Mouse (Mus musculus) lung, adult 2 months (tissue): ENCODE data around the gene Pygb. TPM values are rescaled to one million over a fixed set of nuclear protein-coding genes. Genes with fewer than 3 reads are reported as not detected.

Source experiments
- DNase-seq: peaks from one replicate; pipeline ENCODE4 v3.0.0; 2022
- H3K4me1 ChIP-seq: fragments of 200-500 bp; 2 replicates; pipeline ENCODE4 v1.6.1; 2011; ENCODE audit warnings: low read length; ENCODE audit not compliant: control insufficient read depth, insufficient read depth
- H3K4me3 ChIP-seq: fragments of 200-500 bp; replicated peaks from 2 replicates; pipeline ENCODE3; 2011; ENCODE audit warnings: low read depth, mild to moderate bottlenecking, control low read depth, low read length; ENCODE audit errors: extremely low read depth
- CTCF ChIP-seq: fragments of 200-500 bp; IDR thresholded peaks from 2 replicates; pipeline ENCODE4 v1.5.1; 2011; ENCODE audit warnings: mild to moderate bottlenecking, low read length, control low read depth; ENCODE audit not compliant: insufficient read depth
- POLR2A ChIP-seq: fragments of 200-500 bp; IDR thresholded peaks from 2 replicates; pipeline ENCODE4 v1.6.1; 2011; ENCODE audit warnings: low read depth, mild to moderate bottlenecking, control low read depth, low read length, borderline replicate concordance; ENCODE audit errors: extremely low read depth
- WGBS: fragments of 180-500 bp; shearing (Covaris S2); methylation state at CpG from one replicate; pipeline ENCODE4 v1.1.7; 2018; 5-methylcytosine and 5-hydroxymethylcytosine counted together
- polyA plus RNA-seq: library from polyadenylated mRNA; depleted of rRNA; stranded (reverse); fragments of >200 nt; gene quantifications from 2 replicates; pipeline ENCODE4 v1.2.3, GENCODE M21; 2012

Pygb gene
- polyA plus RNA-seq, 1 experiment: 56.4 TPM

DNA sequence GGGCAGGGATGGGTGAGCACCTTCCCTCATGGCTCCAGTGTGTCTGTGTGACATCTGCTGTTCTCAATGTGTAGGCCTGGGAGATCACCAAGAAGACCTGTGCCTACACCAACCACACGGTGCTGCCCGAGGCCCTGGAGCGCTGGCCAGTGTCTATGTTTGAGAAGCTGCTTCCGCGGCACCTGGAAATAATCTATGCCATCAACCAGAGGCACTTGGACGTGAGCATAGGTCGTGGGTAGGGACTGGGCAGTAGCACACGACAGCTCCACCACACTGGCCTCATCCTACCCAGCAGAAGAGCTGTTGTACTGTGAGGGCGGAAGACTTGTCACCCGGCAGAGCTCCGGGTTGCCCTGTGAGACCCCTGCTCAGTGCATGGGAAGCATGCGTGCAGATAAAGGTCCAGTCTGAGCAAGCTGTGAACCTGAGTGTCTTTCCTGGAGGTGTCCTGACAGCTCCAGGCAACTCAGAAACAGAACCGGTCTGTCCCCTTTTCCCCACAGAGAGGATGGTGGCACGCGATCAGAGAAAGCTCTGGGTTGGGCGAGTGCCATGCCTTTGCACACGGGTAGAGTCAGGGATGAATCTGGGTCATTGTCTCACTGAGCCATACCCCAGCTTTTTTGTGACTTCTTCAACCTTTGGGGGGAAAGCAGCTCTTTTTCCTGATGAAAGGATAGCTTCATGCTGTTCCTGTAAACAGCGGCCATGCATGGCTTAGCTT is 30.3 kb downstream of the Pygb start:
- no peak for DNase-seq
- no peak for TF ChIP-seq POLR2A
- Histone ChIP-seq H3K4me3 (no peak overlapping the region), H3K4me1 (no peaks in the 10 kb centered on the region)
- WGBS: 90% methylated on average over 18 of the region's 18 CpGs

DNA sequence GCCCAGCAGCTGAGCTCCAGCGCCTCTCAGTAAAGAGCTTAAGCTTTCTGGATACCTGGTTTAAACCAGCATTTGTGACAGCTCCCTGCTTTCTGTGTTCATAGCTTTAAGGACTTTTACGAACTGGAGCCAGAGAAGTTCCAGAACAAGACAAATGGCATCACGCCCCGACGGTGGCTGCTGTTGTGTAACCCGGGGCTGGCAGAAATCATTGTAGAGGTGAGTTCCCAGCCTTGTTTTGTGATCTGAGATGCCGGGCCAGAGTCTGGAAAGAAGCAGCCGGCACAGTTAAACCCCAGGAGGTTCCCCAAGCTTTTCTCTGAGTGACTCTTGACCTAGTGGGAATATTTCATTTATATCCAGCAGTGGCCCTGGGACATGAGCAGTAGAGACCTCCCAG is 32.2 kb downstream of the Pygb start:
- Histone ChIP-seq H3K4me1 (no peaks in the 10 kb centered on the region), H3K4me3 (no peak overlapping the region)
- 85% methylated on average over 8 of the region's 8 CpGs for WGBS
- TF ChIP-seq CTCF (no peak), POLR2A (no peak)
- DNase-seq: no peak

DNA sequence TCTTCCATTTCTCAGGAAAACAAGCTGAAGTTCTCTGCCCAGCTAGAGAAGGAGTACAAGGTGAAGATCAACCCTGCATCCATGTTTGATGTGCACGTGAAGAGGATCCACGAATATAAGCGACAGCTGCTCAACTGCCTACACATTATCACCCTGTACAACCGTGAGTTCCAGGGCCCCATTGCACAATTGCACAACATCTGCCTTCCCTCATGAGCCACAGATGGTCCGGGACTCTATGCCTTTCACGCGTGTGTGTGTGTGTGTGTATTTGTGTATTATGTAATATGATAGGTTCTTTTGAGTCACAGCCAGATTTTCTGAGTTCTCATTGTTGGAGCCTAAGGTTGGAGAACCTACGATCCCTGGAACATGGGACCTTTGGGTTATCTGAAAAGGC is 34.2 kb downstream of the Pygb start:
- H3K4me3 ChIP-seq: no peak overlapping the region
- TF ChIP-seq CTCF: no peak
- no peak for TF ChIP-seq POLR2A
- WGBS: 75% methylated on average over 8 of the region's 8 CpGs
- no peaks in the 10 kb centered on the region for H3K4me1 ChIP-seq
- DNase-seq: no peak

DNA sequence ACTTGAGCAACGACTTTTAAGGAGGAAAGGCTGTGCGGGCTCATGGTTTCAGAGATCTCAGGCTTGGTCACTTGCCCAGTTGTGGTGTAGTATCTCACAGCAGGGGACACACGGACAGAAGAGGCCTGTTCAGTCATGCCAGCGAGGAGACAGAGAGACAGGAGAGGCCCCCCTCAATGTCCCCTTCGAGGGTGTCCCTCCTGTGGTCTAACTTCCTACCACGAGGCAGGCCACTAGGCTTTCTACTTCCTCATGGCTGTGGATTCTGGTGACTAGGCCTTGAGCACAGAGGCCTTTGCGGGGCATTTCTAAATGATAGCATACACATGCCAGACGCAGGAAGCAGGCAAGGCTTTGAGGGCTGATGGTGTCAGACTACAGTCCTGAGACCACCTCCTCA is 36.5 kb downstream of the Pygb start:
- 71% methylated on average over 8 of the region's 8 CpGs for WGBS
- no peak for DNase-seq
- Histone ChIP-seq H3K4me3 (no peak overlapping the region), H3K4me1 (no peaks in the 10 kb centered on the region)
- TF ChIP-seq POLR2A (no peak), CTCF (no peak)

DNA sequence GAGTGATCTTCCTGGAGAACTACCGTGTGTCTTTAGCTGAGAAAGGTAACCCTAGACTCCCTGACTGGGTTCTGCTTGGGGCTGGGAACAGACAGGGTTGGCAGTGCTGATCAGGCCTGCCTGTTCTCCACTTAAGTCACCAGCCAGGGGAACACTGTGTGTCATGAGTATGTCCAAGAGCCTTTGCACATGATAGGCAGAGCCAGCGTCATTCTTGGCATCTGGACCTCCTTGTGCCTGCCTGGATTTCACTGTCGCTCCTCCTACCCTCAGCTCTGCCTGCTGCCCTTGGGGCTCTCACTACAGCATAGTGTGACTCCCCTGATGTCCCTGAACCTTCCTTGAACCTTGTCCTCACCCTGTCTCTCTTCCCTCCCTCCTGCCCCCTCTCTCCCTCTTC is 39.9 kb downstream of the Pygb start:
- no peak overlapping the region for H3K4me3 ChIP-seq
- WGBS: 84% methylated on average over 3 of the region's 3 CpGs
- no peak for DNase-seq
- TF ChIP-seq POLR2A: no peak
- TF ChIP-seq CTCF: no peak
- H3K4me1 ChIP-seq: no peaks in the 10 kb centered on the region

DNA sequence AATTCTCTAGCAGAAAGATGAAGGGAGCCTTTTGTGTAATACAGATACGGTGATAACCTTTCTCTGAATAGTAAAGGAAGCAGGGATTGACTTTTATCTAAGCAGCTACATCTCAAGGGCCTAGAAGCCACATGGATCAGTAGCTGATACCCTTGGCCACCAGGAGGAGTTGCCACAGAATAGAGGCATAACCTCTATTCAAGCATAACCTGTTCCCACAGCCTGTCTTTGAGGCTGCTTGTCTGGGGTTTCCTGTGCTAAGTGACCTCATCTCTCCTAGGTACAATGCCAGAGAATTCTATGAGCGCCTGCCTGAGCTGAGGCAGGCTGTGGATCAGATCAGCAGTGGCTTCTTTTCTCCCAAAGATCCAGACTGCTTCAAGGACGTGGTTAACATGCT is 41.6 kb downstream of the Pygb start:
- WGBS: 87% methylated on average over 3 of the region's 3 CpGs
- TF ChIP-seq POLR2A: no peak
- no peak for TF ChIP-seq CTCF
- Histone ChIP-seq H3K4me1 (no peaks in the 10 kb centered on the region), H3K4me3 (no peak overlapping the region)
- DNase-seq: no peak

DNA sequence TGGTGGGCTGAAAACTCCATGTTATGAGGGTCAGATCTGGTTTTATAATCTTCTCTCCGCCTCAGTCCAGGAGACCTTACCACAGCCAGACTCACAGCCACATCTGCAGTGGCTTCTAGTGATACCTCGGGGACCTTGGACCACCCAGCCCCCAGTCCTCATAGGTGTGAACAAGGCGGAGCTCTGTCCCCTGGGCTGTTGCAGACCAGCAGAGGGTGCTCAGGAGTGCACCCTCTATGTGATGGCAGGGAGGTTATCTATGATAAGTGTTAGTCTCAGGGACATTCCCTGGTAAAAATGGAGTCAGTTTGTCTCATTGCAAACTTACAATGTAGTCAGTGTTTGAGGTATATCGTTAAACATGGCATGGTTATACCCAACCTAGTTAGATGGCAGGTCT is 42.1 kb downstream of the Pygb start:
- no peak for DNase-seq
- WGBS: 79% methylated on average over 4 of the region's 4 CpGs
- TF ChIP-seq POLR2A (no peak), CTCF (no peak)
- Histone ChIP-seq H3K4me3 (no peak overlapping the region), H3K4me1 (no peaks in the 10 kb centered on the region)

DNA sequence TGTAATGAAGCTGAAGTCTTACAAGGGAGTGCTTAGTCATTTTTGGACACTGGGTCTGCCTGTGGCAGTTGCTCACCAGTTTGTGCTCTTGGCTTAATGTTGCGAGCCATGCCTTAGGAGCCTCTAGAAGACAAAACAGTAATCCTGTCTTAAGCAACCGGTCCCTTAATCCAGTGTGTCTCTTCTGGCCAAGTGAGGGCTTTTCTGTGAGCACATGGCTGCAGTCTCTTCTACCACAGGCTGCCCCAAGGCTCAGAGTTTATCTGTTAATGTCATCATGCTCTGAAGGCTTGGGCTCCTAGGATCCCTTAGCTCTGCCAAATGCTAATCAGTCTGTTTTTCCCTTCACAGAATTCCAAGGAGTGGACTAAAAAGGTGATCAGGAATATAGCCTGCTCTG is 43.5 kb downstream of the Pygb start:
- no peak overlapping the region for H3K4me3 ChIP-seq
- no peaks in the 10 kb centered on the region for H3K4me1 ChIP-seq
- WGBS: 85% methylated on average over 2 of the region's 2 CpGs
- DNase-seq: no peak
- TF ChIP-seq CTCF (no peak), POLR2A (no peak)

DNA sequence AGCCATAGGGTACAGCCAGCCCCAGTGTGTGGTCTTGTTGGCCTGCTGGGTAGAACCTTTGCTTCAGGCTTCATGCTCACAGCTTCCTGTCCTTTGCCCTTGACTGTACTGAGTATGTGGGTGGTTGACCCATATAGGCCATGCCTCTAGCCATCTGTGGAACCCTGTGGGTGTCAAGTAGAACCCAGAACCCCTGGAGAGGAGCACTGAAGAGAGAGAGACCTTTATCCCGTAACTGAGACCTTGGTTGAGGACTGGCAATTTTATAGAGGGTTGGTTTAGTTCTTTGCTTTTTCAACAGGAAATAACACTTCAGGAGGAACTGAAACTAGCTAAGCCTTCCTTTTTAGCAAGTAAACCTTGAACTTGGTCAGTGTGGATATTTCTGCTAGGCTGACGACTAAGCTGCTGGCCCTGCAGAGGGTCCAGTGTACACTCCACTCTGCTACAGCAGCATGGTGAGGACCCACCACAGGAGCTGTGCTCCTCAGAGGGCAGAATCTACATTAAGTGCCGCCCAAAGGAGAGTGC is 44.4 kb downstream of the Pygb start:
- Histone ChIP-seq H3K4me3 (no peak overlapping the region), H3K4me1 (no peaks in the 10 kb centered on the region)
- no peak for DNase-seq
- TF ChIP-seq POLR2A (no peak), CTCF (no peak)
- 75% methylated on average over 3 of the region's 3 CpGs for WGBS

DNA sequence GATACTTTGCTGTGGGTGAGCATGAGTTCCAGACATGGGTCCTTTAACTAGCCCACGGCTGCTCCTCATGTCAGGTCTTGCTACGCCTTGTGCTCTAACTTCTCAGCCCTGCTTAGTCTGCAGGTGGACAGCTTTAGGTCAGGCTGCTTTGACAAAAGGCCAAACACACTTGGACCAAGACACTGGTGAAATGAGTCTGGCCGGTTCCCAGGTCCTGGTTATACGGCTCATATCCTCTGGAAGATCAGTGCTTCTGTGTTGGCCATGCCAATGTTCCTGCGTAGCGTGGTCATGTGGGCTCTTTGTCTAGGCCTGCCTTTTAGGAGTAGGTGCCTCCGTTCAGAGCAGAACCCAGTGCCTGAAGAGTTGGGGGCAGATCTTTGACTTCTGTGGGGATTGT is 45.5 kb downstream of the Pygb start:
- Histone ChIP-seq H3K4me1 (no peaks in the 10 kb centered on the region), H3K4me3 (no peak overlapping the region)
- WGBS: 90% methylated on average over 7 of the region's 7 CpGs
- TF ChIP-seq CTCF (no peak), POLR2A (no peak)
- no peak for DNase-seq
